9 mouse cellular contexts compared by ENCODE assay signal in the genomic region with DNA sequence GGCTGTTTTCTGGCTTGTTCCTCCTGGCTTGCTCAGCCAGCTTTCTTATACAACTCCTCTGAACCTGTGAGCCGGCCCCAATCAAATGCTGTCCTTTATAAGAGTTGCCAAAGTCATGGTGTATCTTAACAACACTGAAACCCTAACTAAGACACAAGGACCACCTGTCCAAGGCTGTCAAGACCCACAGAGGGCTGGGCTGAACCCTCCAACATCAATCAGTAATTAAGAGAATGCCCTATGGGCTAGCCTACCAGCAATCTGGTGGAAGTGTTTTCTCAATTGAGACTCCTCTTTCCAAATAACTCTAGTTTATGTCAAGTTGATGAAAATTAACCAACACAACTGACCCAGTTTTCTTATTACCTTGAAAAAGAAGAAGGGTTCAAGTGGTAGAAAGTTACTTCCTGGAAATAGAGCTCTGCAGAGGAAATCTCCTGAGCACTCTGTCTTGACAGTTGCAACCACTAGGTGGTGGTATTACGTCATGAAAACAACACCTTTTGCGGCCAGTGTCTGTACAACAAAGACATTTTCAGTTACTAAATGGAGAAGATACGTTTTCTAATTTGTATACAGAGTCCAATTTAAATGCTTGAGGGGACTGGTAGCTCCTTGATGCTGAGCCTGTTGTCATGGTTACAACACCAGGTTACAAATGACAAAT. TPM values are rescaled to one million over a fixed set of nuclear protein-coding genes. Genes with fewer than 3 reads are reported as not detected.
DNase-seq lines count a peak whose midpoint lies in the region; ATAC-seq and TF ChIP-seq lines count a peak whose summit lies in the region.
"Had no signal": no experiment of that assay in that cellular context is flagged by ENCODE, and none has a peak within 500 bp of the region (broad histone marks: within the 10 kb centered on the region; RNA-seq: fewer than 3 reads in every experiment).

No protein-coding gene starts in this region.

- peaks cover 76% of the 10 kb centered on the region for H3K27me3 ChIP-seq in heart, embryonic 13.5 days (replicated peaks)
- H3K27me3 ChIP-seq in neural tube, embryonic 14.5 days (ENCODE audit: control insufficient read depth, insufficient read depth, low read length): no peaks in the 10 kb centered on the region

- H3K9me3 ChIP-seq in heart, embryonic 13.5 days: no peaks in the 10 kb centered on the region
- H3K9me3 ChIP-seq in neural tube, embryonic 14.5 days (ENCODE audit: control insufficient read depth, low read length): no peaks in the 10 kb centered on the region

- peak; percentile 90 for DNase-seq in CD4-positive helper T cell, adult 2 months (ENCODE audit: low read depth, low spot score)
- peak; percentile 59 to 63 for DNase-seq in adrenal gland, adult 18-20 months (ENCODE audit: low spot score in 2 of 2)
- DNase-seq in embryo, embryonic 11.5 days (ENCODE audit: low read depth, low spot score): peak; percentile 74
- peak; percentile 87 for DNase-seq in kidney, postnatal 14 days
- peak; percentile 61 for DNase-seq in lung, adult 2 months
- peak; percentile 79 for DNase-seq in testis, postnatal 10 days (ENCODE audit: low spot score)

- 23% methylated on average over 4 of the region's 4 CpGs for WGBS in heart, embryonic 13.5 days
- 22% methylated on average over 4 of the region's 4 CpGs for WGBS in lung, adult 2 months
- 22% methylated on average over 4 of the region's 4 CpGs for WGBS in neural tube, embryonic 14.5 days

- no peaks in the 10 kb centered on the region for H3K36me3 ChIP-seq in heart, embryonic 13.5 days
- no peaks in the 10 kb centered on the region for H3K36me3 ChIP-seq in neural tube, embryonic 14.5 days (ENCODE audit: control insufficient read depth, insufficient read depth, low read length)

- peaks cover 27% of the 10 kb centered on the region for H3K4me1 ChIP-seq in heart, embryonic 13.5 days
- H3K4me1 ChIP-seq in lung, adult 2 months (ENCODE audit: control insufficient read depth, insufficient read depth, low read length): 0 out of 2 replicates have a peak, but pooled peaks cover 3% of the 10 kb centered on the region
- no peaks in the 10 kb centered on the region for H3K4me1 ChIP-seq in neural tube, embryonic 14.5 days (ENCODE audit: control insufficient read depth, insufficient read depth, low read length)

- TF ChIP-seq POLR2A in lung, adult 2 months (IDR thresholded peaks at IDR 0.05; ENCODE audit: borderline replicate concordance, extremely low read depth, low read depth, low read length): no peak

- H3K4me2 ChIP-seq in heart, embryonic 13.5 days: no peak overlapping the region
- no peak overlapping the region for H3K4me2 ChIP-seq in neural tube, embryonic 14.5 days (ENCODE audit: low read depth, low read length)

- H3K9ac ChIP-seq in heart, embryonic 13.5 days: 0 out of 2 replicates have a peak overlapping the region, but pooled peaks have one; percentile 14
- no peak overlapping the region for H3K9ac ChIP-seq in neural tube, embryonic 14.5 days (replicated peaks; ENCODE audit: low read depth, low read length)

- ATAC-seq in heart, embryonic 13.5 days (ENCODE audit: extremely low read depth, insufficient number of reproducible peaks, low FRiP score, low TSS enrichment): no peak
- peak; percentile 88 for ATAC-seq in neural tube, embryonic 14.5 days (ENCODE audit: low read depth)

- peak; percentile 28; the same call in 1 of the 2 replicates for TF ChIP-seq CTCF in lung, adult 2 months (IDR thresholded peaks at IDR 0.05; ENCODE audit: insufficient read depth, low read length)

- no peak overlapping the region for H3K4me3 ChIP-seq in heart, embryonic 13.5 days
- no peak overlapping the region for H3K4me3 ChIP-seq in lung, adult 2 months (replicated peaks; ENCODE audit: extremely low read depth, low read depth, low read length)
- no peak overlapping the region for H3K4me3 ChIP-seq in neural tube, embryonic 14.5 days (ENCODE audit: low read depth, low read length)

- no peak overlapping the region for H3K27ac ChIP-seq in heart, embryonic 13.5 days (replicated peaks)
- no peak overlapping the region for H3K27ac ChIP-seq in neural tube, embryonic 14.5 days (ENCODE audit: low read depth, low read length)

RNA-seq across cellular contexts. Expression of a gene that starts 1.4 kb away (rescaled TPM):
- total RNA-seq in adrenal gland, adult 18-20 months (2021): 10 to 100 TPM; 23.2 to 24.3 TPM
- polyA plus RNA-seq in heart, embryonic 13.5 days (2015; fragmentation: Nextera tagmentation; extraction: Ambion mirVana): 62.2 and 64.8 TPM in 2 replicates
- 97.1 and 104 TPM in 2 replicates for polyA plus RNA-seq in lung, adult 2 months (2012; rRNA removed)
- 30.1 and 32.5 TPM in 2 replicates for polyA plus RNA-seq in neural tube, embryonic 14.5 days (2014; fragmentation: Nextera tagmentation; extraction: Ambion mirVana)

RNA-seq across cellular contexts. Expression of a gene that starts 35.9 kb away (rescaled TPM):
- total RNA-seq in adrenal gland, adult 18-20 months (2021): under 1 TPM; 0.27 to 0.29 TPM
- 0.16 and 0.76 TPM in 2 replicates for polyA plus RNA-seq in heart, embryonic 13.5 days (2015; fragmentation: Nextera tagmentation; extraction: Ambion mirVana)
- polyA plus RNA-seq in lung, adult 2 months (2012; rRNA removed): 0.08 and 0.15 TPM in 2 replicates
- 1.2 and 1.3 TPM in 2 replicates for polyA plus RNA-seq in neural tube, embryonic 14.5 days (2014; fragmentation: Nextera tagmentation; extraction: Ambion mirVana)
- total RNA-seq: gastrocnemius, postnatal 36 days had no signal

RNA-seq across cellular contexts. Expression of a gene that starts 36.2 kb away (rescaled TPM):
- 10 to 100 TPM; 43.7 to 52.1 TPM for total RNA-seq in adrenal gland, adult 18-20 months (2021)
- polyA plus RNA-seq in heart, embryonic 13.5 days (2015; fragmentation: Nextera tagmentation; extraction: Ambion mirVana): 54.6 and 54.8 TPM in 2 replicates
- polyA plus RNA-seq in lung, adult 2 months (2012; rRNA removed): 8.9 and 16.1 TPM in 2 replicates
- 50.7 and 52.7 TPM in 2 replicates for polyA plus RNA-seq in neural tube, embryonic 14.5 days (2014; fragmentation: Nextera tagmentation; extraction: Ambion mirVana)

RNA-seq across cellular contexts. Expression of a gene that starts 41.4 kb away (rescaled TPM):
- 100 to 1,000 TPM in 1 of 2 experiments, 10 to 100 TPM in 1; 92.6 to 112 TPM for total RNA-seq in adrenal gland, adult 18-20 months (2021)
- polyA plus RNA-seq in heart, embryonic 13.5 days (2015; fragmentation: Nextera tagmentation; extraction: Ambion mirVana): 68.6 and 84.6 TPM in 2 replicates
- 139 and 141 TPM in 2 replicates for polyA plus RNA-seq in lung, adult 2 months (2012; rRNA removed)
- 69.9 and 79.0 TPM in 2 replicates for polyA plus RNA-seq in neural tube, embryonic 14.5 days (2014; fragmentation: Nextera tagmentation; extraction: Ambion mirVana)

RNA-seq across cellular contexts. Expression of a gene that starts 57.8 kb away (rescaled TPM):
- 10 to 100 TPM in 1 of 2 experiments, 1 to 10 TPM in 1; 9.8 to 21.4 TPM for total RNA-seq in adrenal gland, adult 18-20 months (2021)
- polyA plus RNA-seq in heart, embryonic 13.5 days (2015; fragmentation: Nextera tagmentation; extraction: Ambion mirVana): 7.7 and 9.9 TPM in 2 replicates
- polyA plus RNA-seq in lung, adult 2 months (2012; rRNA removed): 10.0 and 14.1 TPM in 2 replicates
- polyA plus RNA-seq in neural tube, embryonic 14.5 days (2014; fragmentation: Nextera tagmentation; extraction: Ambion mirVana): 13.6 and 15.6 TPM in 2 replicates
